Mouse (Mus musculus) neural tube, embryonic 12.5 days (tissue): ENCODE data around the gene Tmem126b. TPM values are rescaled to one million over a fixed set of nuclear protein-coding genes. Genes with fewer than 3 reads are reported as not detected.

Experiments used
- ATAC-seq: fragments of 200-750 bp; cut with Nextera tagmentation; 2 replicates; pipeline ENCODE4 v1.8.0; 2017; ENCODE audit warnings: low read depth, mild to moderate bottlenecking, moderate TSS enrichment, moderate library complexity; ENCODE audit not compliant: low FRiP score
- H3K27ac ChIP-seq: fragments of 300-500 bp; sonication (generic); 2 replicates; pipeline ENCODE4 v1.5.1; 2016
- H3K27me3 ChIP-seq: fragments of 300-500 bp; sonication (generic); replicated peaks from 2 replicates; pipeline ENCODE4 v1.6.1; 2016; ENCODE audit warnings: mild to moderate bottlenecking
- H3K36me3 ChIP-seq: fragments of 300-500 bp; sonication (generic); 2 replicates; pipeline ENCODE4 v1.6.1; 2016; ENCODE audit warnings: mild to moderate bottlenecking
- H3K4me1 ChIP-seq: fragments of 300-500 bp; sonication (generic); 2 replicates; pipeline ENCODE4 v1.6.1; 2016
- H3K4me2 ChIP-seq: fragments of 300-500 bp; sonication (generic); replicated peaks from 2 replicates; pipeline ENCODE4 v1.6.1; 2016; ENCODE audit warnings: mild to moderate bottlenecking
- H3K4me3 ChIP-seq: fragments of 300-500 bp; sonication (generic); 2 replicates; pipeline ENCODE4 v1.5.1; 2016
- H3K9ac ChIP-seq: fragments of 300-500 bp; sonication (generic); 2 replicates; pipeline ENCODE4 v1.6.1; 2016; ENCODE audit warnings: mild to moderate bottlenecking
- H3K9me3 ChIP-seq: fragments of 300-500 bp; sonication (generic); 2 replicates; pipeline ENCODE4 v1.6.1; 2016; ENCODE audit warnings: mild to moderate bottlenecking
- WGBS: fragments of 180-500 bp; shearing (Covaris S2); methylation state at CpG from one replicate; pipeline ENCODE4 v1.1.7; 2016; 5-methylcytosine and 5-hydroxymethylcytosine counted together
- polyA plus RNA-seq: library from polyadenylated mRNA; unstranded; fragments of >200 nt; fragmentation: Nextera tagmentation; extraction: Ambion mirVana; gene quantifications from 2 replicates; pipeline ENCODE4 v1.2.1, GENCODE M21; 2016

Tmem126b gene
- 41.4 and 43.2 TPM in 2 replicates for polyA plus RNA-seq

DNA sequence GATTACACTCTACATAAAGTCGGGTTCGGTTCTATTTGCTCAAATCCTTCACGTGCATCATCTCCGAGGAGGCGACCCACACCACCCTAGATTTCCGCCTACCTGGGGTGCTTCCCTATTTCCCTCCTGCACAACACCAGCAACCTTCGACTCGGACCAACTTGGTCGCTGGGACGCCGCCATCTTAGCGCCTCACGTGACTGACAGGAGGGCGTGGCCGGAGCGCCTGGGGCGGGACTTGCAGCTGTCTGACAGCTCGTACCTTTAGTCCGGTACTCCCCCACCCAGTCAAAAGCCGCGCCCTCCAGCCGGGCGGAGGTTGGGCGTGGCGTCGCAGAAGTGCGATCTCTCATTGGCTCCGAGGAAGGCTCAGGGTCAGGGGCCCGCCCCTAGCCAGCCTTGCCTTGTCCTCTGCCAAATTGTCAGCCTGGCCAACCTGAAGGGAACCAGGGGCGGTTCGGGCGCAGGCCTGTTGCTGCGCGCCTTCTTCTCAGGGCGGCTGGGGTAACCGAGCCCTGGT lies at the start of gene Tmem126b:
TSS of gene Tmem126b (minus strand) at position 209 of the 520 bp plus-strand sequence.
- under 1% methylated on average over 36 of the region's 36 CpGs for WGBS
- Histone ChIP-seq H3K4me3 (peak within 1 kb of the TSS; percentile 62), H3K9ac (peak within 1 kb of the TSS; percentile 63), H3K9me3 (no peaks in the 10 kb centered on the region), H3K4me1 (peaks cover 12% of the 10 kb centered on the region), H3K27me3 (no peaks in the 10 kb centered on the region), H3K27ac (peak within 1 kb of the TSS; percentile 63; the same call in 1 of the 2 replicates), H3K36me3 (no peaks in the 10 kb centered on the region), H3K4me2 (peak within 1 kb of the TSS; percentile 78)
- peak; percentile 100 for ATAC-seq

GRCm38 (mm10) chr7:90512293-90512692 lies 36.5 kb upstream of the Tmem126b start:
- no peak overlapping the region for H3K27ac ChIP-seq
- no peak overlapping the region for H3K4me2 ChIP-seq
- no peaks in the 10 kb centered on the region for H3K27me3 ChIP-seq
- H3K9me3 ChIP-seq: no peaks in the 10 kb centered on the region
- H3K4me3 ChIP-seq: no peak overlapping the region
- H3K9ac ChIP-seq: no peak overlapping the region
- ATAC-seq: no peak
- H3K36me3 ChIP-seq: no peaks in the 10 kb centered on the region
- H3K4me1 ChIP-seq: no peaks in the 10 kb centered on the region

GRCm38 (mm10) chr7:90508124-90508523 lies 32.3 kb upstream of the Tmem126b start:
- WGBS: 77% methylated on average over 3 of the region's 3 CpGs
- no peaks in the 10 kb centered on the region for H3K9me3 ChIP-seq

DNA sequence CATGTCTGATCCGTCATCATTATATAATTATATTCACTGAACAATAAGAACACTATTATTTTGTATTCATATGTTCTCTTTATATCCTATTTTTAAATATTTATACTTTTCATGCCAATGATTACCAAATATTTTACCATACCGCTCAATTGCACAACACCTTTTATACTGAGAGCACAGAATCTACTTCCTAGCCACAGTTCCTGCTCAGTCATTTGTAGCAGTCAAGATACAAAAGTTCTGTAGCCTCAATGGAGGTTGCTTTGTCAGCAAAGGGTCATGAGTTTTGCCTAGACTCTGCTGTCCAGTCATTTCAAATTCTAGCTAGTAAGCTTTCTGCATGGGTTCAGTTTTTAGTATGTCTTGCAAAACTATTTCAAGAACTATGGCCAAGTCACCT lies 6.8 kb upstream of the Tmem126b start:
- H3K27me3 ChIP-seq: no peaks in the 10 kb centered on the region
- H3K27ac ChIP-seq: no peak overlapping the region
- no peaks in the 10 kb centered on the region for H3K9me3 ChIP-seq
- 91% methylated on average over 2 of the region's 2 CpGs for WGBS
- H3K4me2 ChIP-seq: no peak overlapping the region
- H3K36me3 ChIP-seq: no peaks in the 10 kb centered on the region
- no peak overlapping the region for H3K4me3 ChIP-seq
- no peak for ATAC-seq
- no peak overlapping the region for H3K9ac ChIP-seq
- H3K4me1 ChIP-seq: no peaks in the 10 kb centered on the region

More at GRCm38 (mm10) chr7:90508124-90508523, 32.3 kb upstream of the Tmem126b start:
- Histone ChIP-seq H3K4me1 (no peaks in the 10 kb centered on the region), H3K27me3 (no peaks in the 10 kb centered on the region), H3K4me2 (no peak overlapping the region), H3K9ac (no peak overlapping the region), H3K4me3 (no peak overlapping the region), H3K27ac (no peak overlapping the region), H3K36me3 (no peaks in the 10 kb centered on the region)
- no peak for ATAC-seq

DNA sequence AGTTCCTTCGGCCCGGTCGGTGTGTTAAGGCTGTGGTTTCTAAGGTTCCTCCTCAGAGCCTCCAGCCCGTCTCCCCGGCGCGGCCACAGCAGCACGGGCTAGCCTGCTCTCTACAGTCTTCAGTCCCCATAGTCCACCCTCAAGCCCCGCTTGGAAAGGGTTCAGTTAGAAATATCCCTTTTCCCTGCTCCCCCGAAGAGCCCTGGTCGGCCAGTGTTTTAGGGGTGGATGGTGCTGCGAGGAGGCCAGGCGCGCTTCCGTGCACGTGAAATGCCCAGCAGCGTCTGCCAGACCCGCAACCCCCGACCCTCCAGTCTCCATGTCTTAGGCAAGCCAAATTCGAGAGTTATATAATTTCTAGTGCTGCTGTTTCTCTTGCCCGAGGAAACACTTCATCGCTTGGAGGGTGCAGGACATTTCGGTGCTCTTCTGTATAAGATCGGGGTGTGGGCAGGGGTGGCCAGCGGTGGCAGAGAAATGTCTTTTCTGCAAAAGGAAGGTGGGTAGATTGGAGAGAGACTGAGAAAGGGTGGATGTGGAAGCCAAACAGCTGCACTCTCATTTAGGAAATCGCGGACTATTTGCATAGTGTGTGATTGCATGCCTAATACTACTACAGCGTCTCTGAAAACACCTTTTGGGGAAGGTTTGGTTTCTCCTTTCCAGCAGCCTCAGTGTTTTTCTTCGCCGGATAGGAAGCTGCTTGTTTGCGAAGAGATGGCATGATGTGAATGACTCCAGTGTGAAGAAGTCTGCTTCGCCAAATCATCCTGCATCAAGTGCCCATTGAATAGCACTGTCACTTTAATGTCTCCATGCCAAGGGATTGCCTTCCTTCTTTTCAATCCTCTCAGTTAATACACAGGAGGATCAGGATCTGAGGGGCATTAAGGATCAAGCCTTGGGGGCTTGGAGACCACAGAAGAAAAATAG lies 778 bp upstream of the Tmem126b start, which contains the start of gene Dlg2:
TSS of gene Dlg2 (plus strand) at position 360 of the 933 bp plus-strand sequence.
- Histone ChIP-seq H3K27ac (peak within 1 kb of the TSS; percentile 63; the same call in 1 of the 2 replicates), H3K36me3 (no peaks in the 10 kb centered on the region), H3K4me2 (peak within 1 kb of the TSS; percentile 78), H3K27me3 (no peaks in the 10 kb centered on the region), H3K4me1 (peaks cover 12% of the 10 kb centered on the region), H3K4me3 (peak within 1 kb of the TSS; percentile 62), H3K9ac (peak within 1 kb of the TSS; percentile 63), H3K9me3 (no peaks in the 10 kb centered on the region)
- under 1% methylated on average over 32 of the region's 32 CpGs for WGBS
- ATAC-seq: peak; percentile 82

DNA sequence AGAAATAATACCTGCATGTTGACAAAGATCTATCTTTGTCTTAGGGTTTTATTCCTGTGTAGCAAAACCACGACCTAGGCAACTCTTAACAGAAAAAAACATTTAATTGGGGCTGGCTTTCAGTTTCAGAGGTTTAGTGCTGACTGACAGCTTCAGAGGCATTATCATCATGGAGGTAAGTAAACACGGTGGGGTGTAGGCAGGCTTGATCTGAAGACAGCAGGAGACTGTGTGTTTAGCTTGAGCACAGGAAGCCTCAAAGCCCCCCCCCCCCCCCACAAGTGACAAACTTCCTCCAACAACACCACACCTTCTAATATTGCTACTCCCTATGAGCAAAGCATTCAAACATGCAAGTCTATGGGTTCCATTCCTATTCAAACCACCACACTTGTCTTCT lies 2.3 kb downstream of the Tmem126b start:
- ATAC-seq: no peak
- Histone ChIP-seq H3K4me1 (peaks cover 12% of the 10 kb centered on the region), H3K27me3 (no peaks in the 10 kb centered on the region), H3K9ac (no peak overlapping the region), H3K9me3 (no peaks in the 10 kb centered on the region), H3K4me3 (no peak overlapping the region), H3K4me2 (no peak overlapping the region), H3K36me3 (peaks cover 9% of the 10 kb centered on the region; the same call in 1 of the 2 replicates), H3K27ac (no peak overlapping the region)
- 78% methylated on average over 2 of the region's 2 CpGs for WGBS

DNA sequence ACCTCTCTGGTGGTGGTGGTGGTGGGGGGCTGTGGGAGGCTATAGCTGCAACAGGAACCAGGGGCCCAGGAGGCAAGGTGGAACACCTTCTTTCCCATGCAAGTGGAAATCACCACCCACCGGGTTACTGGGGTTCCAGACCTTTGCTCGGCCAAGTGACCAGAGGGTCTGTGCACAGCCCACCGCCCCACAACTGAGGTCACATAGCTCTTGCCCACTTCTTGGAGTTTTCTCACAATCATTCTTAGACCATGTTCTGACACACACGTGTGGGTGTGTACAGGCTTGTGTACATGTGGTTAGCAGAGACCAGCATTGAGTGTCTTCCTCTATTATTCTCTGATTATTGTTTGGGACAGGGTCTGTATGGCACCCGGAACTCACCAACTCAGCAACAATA lies 14.4 kb downstream of the Tmem126b start:
- no peak for ATAC-seq
- 94% methylated on average over 5 of the region's 5 CpGs for WGBS
- no peak overlapping the region for H3K27ac ChIP-seq

GRCm38 (mm10) chr7:90460930-90461329 lies 14.9 kb downstream of the Tmem126b start:
- no peak for ATAC-seq
- Histone ChIP-seq H3K9me3 (no peaks in the 10 kb centered on the region), H3K4me1 (peaks cover 5% of the 10 kb centered on the region), H3K9ac (no peak overlapping the region), H3K4me3 (no peak overlapping the region), H3K4me2 (peak overlapping the region; percentile 9; the same call in 1 of the 2 replicates), H3K27me3 (no peaks in the 10 kb centered on the region), H3K27ac (no peak overlapping the region), H3K36me3 (no peaks in the 10 kb centered on the region)
- 24% methylated on average over 14 of the region's 14 CpGs for WGBS

More for the DNA sequence above, 14.4 kb downstream of the Tmem126b start:
- H3K4me1 ChIP-seq: no peaks in the 10 kb centered on the region
- H3K36me3 ChIP-seq: no peaks in the 10 kb centered on the region
- no peak overlapping the region for H3K4me2 ChIP-seq
- H3K27me3 ChIP-seq: no peaks in the 10 kb centered on the region
- no peak overlapping the region for H3K4me3 ChIP-seq
- no peaks in the 10 kb centered on the region for H3K9me3 ChIP-seq
- H3K9ac ChIP-seq: no peak overlapping the region

- Histone ChIP-seq H3K27me3 (no peaks in the 10 kb centered on the region), H3K9me3 (no peaks in the 10 kb centered on the region), H3K4me1 (peaks cover 8% of the 10 kb centered on the region), H3K27ac (no peak overlapping the region), H3K9ac (no peak overlapping the region), H3K4me3 (no peak overlapping the region), H3K4me2 (no peak overlapping the region), H3K36me3 (no peaks in the 10 kb centered on the region)
- 58% methylated on average over 10 of the region's 10 CpGs for WGBS
- no peak for ATAC-seq
These were observed 15.5 kb downstream of the Tmem126b start for GRCm38 (mm10) chr7:90460330-90460729.

DNA sequence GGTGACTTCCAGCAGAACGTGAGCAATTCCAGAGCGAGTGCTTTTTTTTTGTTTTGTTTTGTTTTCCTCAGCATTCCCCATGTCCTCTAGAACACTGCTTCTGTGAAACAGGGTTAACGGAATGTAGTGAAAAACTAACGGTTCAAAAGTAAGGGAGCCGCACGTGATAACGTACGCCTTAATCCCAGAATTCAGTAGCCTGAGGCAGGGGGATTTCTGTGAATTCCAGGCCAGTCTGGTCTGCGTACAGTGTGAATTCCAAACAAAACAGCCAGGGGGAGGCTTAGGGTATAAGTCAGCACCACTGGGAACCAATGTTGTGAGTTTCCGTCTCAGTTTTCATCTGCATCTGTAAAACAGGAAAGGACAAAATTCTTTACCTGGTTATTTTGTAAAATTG lies 18.3 kb downstream of the Tmem126b start:
- Histone ChIP-seq H3K36me3 (peaks cover 12% of the 10 kb centered on the region), H3K27me3 (no peaks in the 10 kb centered on the region), H3K27ac (peak overlapping the region; percentile 72), H3K4me3 (peak overlapping the region; percentile 74), H3K4me2 (peak overlapping the region; percentile 64), H3K9me3 (no peaks in the 10 kb centered on the region), H3K4me1 (peaks cover 8% of the 10 kb centered on the region), H3K9ac (peak overlapping the region; percentile 79)
- ATAC-seq: peak; percentile 81
- whole genome bisulfite sequencing: 19% methylated on average over 10 of the region's 10 CpGs

DNA sequence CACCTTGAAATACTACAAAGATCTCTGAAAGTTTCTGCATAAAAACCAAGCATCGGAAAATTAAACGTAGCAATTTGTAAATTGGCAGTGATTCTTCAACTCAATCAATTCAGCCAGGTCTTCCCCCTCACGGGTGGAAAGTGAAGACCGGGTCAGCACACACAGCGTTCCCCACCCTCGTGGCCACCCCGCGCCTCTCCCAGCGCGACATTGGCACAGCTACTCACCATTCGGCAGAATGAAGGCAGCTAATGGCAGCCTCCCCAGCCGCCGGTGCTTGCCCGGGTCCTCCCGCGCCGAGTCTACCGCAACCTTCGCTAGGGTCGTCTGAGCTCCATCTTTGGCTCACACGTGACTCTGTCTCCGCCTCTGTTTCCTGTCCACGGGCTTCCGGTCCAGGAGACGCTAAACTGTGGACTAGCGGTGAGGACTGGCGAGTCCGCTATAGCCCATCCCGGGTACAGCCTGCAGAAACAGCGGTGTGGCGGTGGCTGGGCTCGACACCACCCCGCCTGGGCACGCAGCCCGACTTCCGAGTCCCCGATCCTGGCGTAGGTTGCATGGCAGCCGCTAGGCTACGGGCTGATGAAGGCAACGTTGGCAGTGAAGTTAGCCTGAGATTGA lies 18.8 kb downstream of the Tmem126b start, which contains the start of gene Tmem126a:
TSS of gene Tmem126a (minus strand) at position 385 of the 624 bp plus-strand sequence.
- no peaks in the 10 kb centered on the region for H3K9me3 ChIP-seq
- H3K36me3 ChIP-seq: peaks cover 15% of the 10 kb centered on the region
- no peaks in the 10 kb centered on the region for H3K27me3 ChIP-seq
- ATAC-seq: peak; percentile 99
- peak within 1 kb of the TSS; percentile 72 for H3K27ac ChIP-seq
- peak within 1 kb of the TSS; percentile 74 for H3K4me3 ChIP-seq
- H3K4me1 ChIP-seq: peaks cover 8% of the 10 kb centered on the region
- H3K9ac ChIP-seq: peak within 1 kb of the TSS; percentile 79
- WGBS: under 1% methylated on average over 41 of the region's 41 CpGs
- peak within 1 kb of the TSS; percentile 64 for H3K4me2 ChIP-seq
